Mouse (Mus musculus) MEL (cell line): ENCODE results near the gene Slc9a4. TPM values are rescaled to one million over a fixed set of nuclear protein-coding genes. Genes with fewer than 3 reads are reported as not detected.

Experiments used
- DNase-seq: peaks from one replicate; pipeline ENCODE4 v3.0.0; 2011; ENCODE audit warnings: low read depth, low spot score
- H3K27ac ChIP-seq: 2 replicates; pipeline ENCODE4 v1.5.1; 2012; ENCODE audit warnings: low read depth, mild to moderate bottlenecking, control low read depth, low read length, moderate library complexity; ENCODE audit not compliant: control insufficient read depth
- H3K27me3 ChIP-seq, 2 experiments: fragments of 150-350 bp in 1 of 2; sonication (generic) in 1 of 2; 2 replicates each; pipeline ENCODE4 v1.6.1; 2012; ENCODE audit warnings: low read length in 2 of 2, mild to moderate bottlenecking in 2 of 2, improper control_type of control experiment in 1 of 2, moderate library complexity in 1 of 2; ENCODE audit not compliant: insufficient read depth in 2 of 2, control insufficient read depth in 1 of 2
- H3K36me3 ChIP-seq, 2 experiments: 2 replicates each; pipeline ENCODE4 v1.6.1; 2012 to 2014; ENCODE audit warnings: low read length in 2 of 2, improper control_type of control experiment in 1 of 2, inconsistent platforms in 1 of 2, mild to moderate bottlenecking in 1 of 2; ENCODE audit not compliant: insufficient read depth in 2 of 2, control insufficient read depth in 1 of 2
- H3K4me1 ChIP-seq, 2 experiments: fragments of 150-350 bp in 1 of 2; sonication (generic) in 1 of 2; 2 replicates each; pipeline ENCODE4 v1.6.1; 2012; ENCODE audit warnings: low read length in 2 of 2, improper control_type of control experiment in 1 of 2, mild to moderate bottlenecking in 1 of 2; ENCODE audit not compliant: insufficient read depth in 2 of 2, control insufficient read depth in 1 of 2
- H3K4me3 ChIP-seq, 2 experiments: fragments of 150-350 bp in 1 of 2; sonication (generic) in 1 of 2; 2 replicates each; pipeline ENCODE4 v1.5.1; 2012; ENCODE audit warnings: low read depth in 2 of 2, low read length in 2 of 2, mild to moderate bottlenecking in 2 of 2, moderate library complexity in 2 of 2, control low read depth in 1 of 2, improper control_type of control experiment in 1 of 2; ENCODE audit not compliant: control insufficient read depth in 1 of 2, insufficient read depth in 1 of 2
- H3K79me2 ChIP-seq: 2 replicates; pipeline ENCODE4 v1.6.1; 2012; ENCODE audit warnings: mild to moderate bottlenecking, low read length, moderate library complexity; ENCODE audit not compliant: control insufficient read depth, poor library complexity, insufficient read depth
- H3K9ac ChIP-seq: 2 replicates; pipeline ENCODE4 v1.6.1; 2012; ENCODE audit warnings: low read depth, mild to moderate bottlenecking, control low read depth, low read length, moderate library complexity; ENCODE audit not compliant: control insufficient read depth, poor library complexity, severe bottlenecking
- H3K9me3 ChIP-seq: fragments of 150-350 bp; sonication (generic); replicated peaks from 2 replicates; pipeline ENCODE4 v1.6.1; 2012; ENCODE audit warnings: mild to moderate bottlenecking, low read length, improper control_type of control experiment, moderate library complexity; ENCODE audit not compliant: insufficient read depth
- BHLHE40 ChIP-seq: IDR thresholded peaks from 2 replicates; pipeline ENCODE4 v1.6.1; 2012; ENCODE audit warnings: low read depth, mild to moderate bottlenecking, inconsistent platforms, low read length, improper control_type of control experiment, borderline replicate concordance
- CTCF ChIP-seq, 3 experiments: IDR thresholded peaks in 2 of 3; conservative IDR thresholded peaks in 1 of 3; 2 replicates each; pipeline ENCODE4 v1.5.1; 2011 to 2012; ENCODE audit warnings: low read length in 3 of 3, low read depth in 2 of 3, mild to moderate bottlenecking in 2 of 3, improper control_type of control experiment in 1 of 3, inconsistent platforms in 1 of 3, mixed read lengths in 1 of 3, moderate library complexity in 1 of 3; ENCODE audit not compliant: control insufficient read depth in 1 of 3, insufficient read depth in 1 of 3, poor library complexity in 1 of 3, severe bottlenecking in 1 of 3
- E2F4 ChIP-seq: IDR thresholded peaks from 2 replicates; pipeline ENCODE4 v1.6.1; 2011; ENCODE audit warnings: low read depth, low read length, improper control_type of control experiment, borderline replicate concordance
- EP300 ChIP-seq, 2 experiments: IDR thresholded peaks; 2 replicates each; pipeline ENCODE4 v1.6.1; 2011; ENCODE audit warnings: improper control_type of control experiment in 2 of 2, low read length in 2 of 2, low read depth in 1 of 2, mild to moderate bottlenecking in 1 of 2
- ETS1 ChIP-seq: IDR thresholded peaks from 2 replicates; pipeline ENCODE4 v1.6.1; 2012; ENCODE audit warnings: low read depth, mild to moderate bottlenecking, inconsistent platforms, low read length, improper control_type of control experiment, moderate library complexity
- GATA1 ChIP-seq: IDR thresholded peaks from 2 replicates; pipeline ENCODE4 v1.6.1; 2011; ENCODE audit warnings: low read depth, low read length, improper control_type of control experiment
- MAFK ChIP-seq: IDR thresholded peaks from 2 replicates; pipeline ENCODE4 v1.6.1; 2011; ENCODE audit warnings: low read depth, mild to moderate bottlenecking, low read length, improper control_type of control experiment, borderline replicate concordance
- MAX ChIP-seq: IDR thresholded peaks from 2 replicates; pipeline ENCODE4 v1.6.1; 2011; ENCODE audit warnings: low read length, improper control_type of control experiment
- MXI1 ChIP-seq: IDR thresholded peaks from 2 replicates; pipeline ENCODE4 v1.6.1; 2011; ENCODE audit warnings: mild to moderate bottlenecking, low read depth, low read length, improper control_type of control experiment
- MYB ChIP-seq: IDR thresholded peaks from 2 replicates; pipeline ENCODE4 v1.6.1; 2011; ENCODE audit warnings: mild to moderate bottlenecking, low read depth, low read length, improper control_type of control experiment
- MYC ChIP-seq: IDR thresholded peaks from 2 replicates; pipeline ENCODE4 v1.6.1; 2011; ENCODE audit warnings: low read depth, mild to moderate bottlenecking, low read length, improper control_type of control experiment, moderate library complexity
- NELFE ChIP-seq: IDR thresholded peaks from 2 replicates; pipeline ENCODE4 v1.6.1; 2011; ENCODE audit warnings: low read depth, low read length, improper control_type of control experiment
- NRF1 ChIP-seq: IDR thresholded peaks from 2 replicates; pipeline ENCODE4 v1.6.1; 2014; ENCODE audit warnings: low read depth, mild to moderate bottlenecking, inconsistent platforms, low read length, improper control_type of control experiment, moderate library complexity; ENCODE audit not compliant: poor library complexity, insufficient read depth, severe bottlenecking
- POLR2A ChIP-seq, 2 experiments: IDR thresholded peaks; 2 replicates each; pipeline ENCODE4 v1.6.1; 2011 to 2012; ENCODE audit warnings: low read length in 2 of 2, mild to moderate bottlenecking in 2 of 2, control low read depth in 1 of 2, improper control_type of control experiment in 1 of 2, low read depth in 1 of 2, moderate library complexity in 1 of 2; ENCODE audit not compliant: control insufficient read depth in 1 of 2, insufficient read depth in 1 of 2, poor library complexity in 1 of 2
- POLR2AphosphoS5 ChIP-seq: IDR thresholded peaks from 2 replicates; pipeline ENCODE4 v1.6.1; 2012; ENCODE audit warnings: low read depth, borderline replicate concordance, mild to moderate bottlenecking, inconsistent platforms, low read length, moderate library complexity, mixed read lengths
- RAD21 ChIP-seq: IDR thresholded peaks from 2 replicates; pipeline ENCODE4 v1.6.1; 2011; ENCODE audit warnings: mild to moderate bottlenecking, low read depth, low read length, improper control_type of control experiment
- RCOR1 ChIP-seq: IDR thresholded peaks from 2 replicates; pipeline ENCODE4 v1.6.1; 2012; ENCODE audit warnings: low read depth, mild to moderate bottlenecking, inconsistent platforms, low read length, improper control_type of control experiment
- SIN3A ChIP-seq: IDR thresholded peaks from 2 replicates; pipeline ENCODE4 v1.6.1; 2012; ENCODE audit warnings: low read length, improper control_type of control experiment, inconsistent platforms
- TAL1 ChIP-seq: IDR thresholded peaks from 2 replicates; pipeline ENCODE4 v1.6.1; 2012; ENCODE audit warnings: mild to moderate bottlenecking, inconsistent platforms, low read length, moderate library complexity, mixed read lengths
- TBP ChIP-seq: IDR thresholded peaks from 2 replicates; pipeline ENCODE4 v1.8.0; 2011; ENCODE audit warnings: low read depth, low read length, improper control_type of control experiment
- UBTF ChIP-seq: IDR thresholded peaks from 2 replicates; pipeline ENCODE4 v1.6.1; 2012; ENCODE audit warnings: low read depth, mild to moderate bottlenecking, inconsistent platforms, low read length, improper control_type of control experiment, moderate library complexity, borderline replicate concordance; ENCODE audit not compliant: insufficient read depth
- ZKSCAN1 ChIP-seq: IDR thresholded peaks from 2 replicates; pipeline ENCODE4 v1.6.1; 2012; ENCODE audit warnings: low read depth, mild to moderate bottlenecking, inconsistent platforms, low read length, improper control_type of control experiment, moderate library complexity
- ZMIZ1 ChIP-seq: IDR thresholded peaks from 2 replicates; pipeline ENCODE4 v1.6.1; 2012; ENCODE audit warnings: low read depth, mild to moderate bottlenecking, inconsistent platforms, low read length, improper control_type of control experiment, moderate library complexity
- polyA plus RNA-seq, 2 experiments: library from polyadenylated mRNA; stranded (reverse) in 1 of 2; unstranded in 1 of 2; fragments of >175 nt in 1 of 2; fragments of >200 nt in 1 of 2; gene quantifications; 2 replicates each; pipeline versions ENCODE4 v1.2.1 to v1.2.4; 2012; ENCODE audit warnings: low replicate concordance in 2 of 2, low read depth in 1 of 2; ENCODE audit not compliant: insufficient read length in 2 of 2, insufficient read depth in 1 of 2, missing spikeins in 1 of 2
- total RNA-seq: library from RNA; depleted of rRNA; stranded (reverse); fragments of 300-350 nt; gene quantifications from 2 replicates; pipeline ENCODE4 v1.2.3, GENCODE M21; 2012

Gene Slc9a4
- total and polyA plus RNA-seq, 3 experiments = not detected

DNA sequence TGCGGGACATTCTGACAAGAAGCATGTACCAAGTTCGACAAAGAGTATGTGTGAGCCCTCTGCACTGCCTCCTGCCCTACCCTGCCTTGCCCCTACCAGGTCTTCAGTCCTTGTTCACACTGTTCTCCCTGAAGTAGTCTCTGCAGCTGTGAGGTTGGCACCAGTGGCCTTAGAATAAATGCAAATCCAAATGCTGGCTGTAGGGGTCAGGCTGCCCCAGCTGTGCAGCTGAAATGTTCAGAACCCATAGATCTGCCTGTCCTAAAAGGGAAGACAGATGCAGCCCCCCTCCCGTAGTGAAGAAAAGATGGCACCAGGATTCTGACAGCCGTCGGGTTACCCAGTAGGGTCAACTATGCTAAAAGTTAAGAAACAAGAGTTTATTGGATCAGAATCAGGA lies 39.2 kb downstream of the Slc9a4 start:
- Histone ChIP-seq H3K36me3 (no peaks in the 10 kb centered on the region), H3K4me3 (no peak overlapping the region), H3K4me1 (no peaks in the 10 kb centered on the region), H3K9ac (no peak overlapping the region), H3K27ac (no peak overlapping the region), H3K9me3 (no peaks in the 10 kb centered on the region), H3K27me3 (no peaks in the 10 kb centered on the region), H3K79me2 (no peaks in the 10 kb centered on the region)
- TF ChIP-seq MYC (no peak), SIN3A (no peak), MYB (no peak), E2F4 (no peak), NRF1 (no peak), CTCF (IDR thresholded peaks at IDR 0.05 in 2 of 3, conservative IDR thresholded peaks at IDR 0.05 in 1 of 3; ENCODE audit: control insufficient read depth in 1 of 3, insufficient read depth in 1 of 3, low read depth in 2 of 3, low read length in 3 of 3, poor library complexity in 1 of 3, severe bottlenecking in 1 of 3) (0 out of 6 replicates have a peak, but pooled peaks of 1 of the 3 experiments have one; percentile 4), ZKSCAN1 (no peak)
- DNase-seq = no peak

DNA sequence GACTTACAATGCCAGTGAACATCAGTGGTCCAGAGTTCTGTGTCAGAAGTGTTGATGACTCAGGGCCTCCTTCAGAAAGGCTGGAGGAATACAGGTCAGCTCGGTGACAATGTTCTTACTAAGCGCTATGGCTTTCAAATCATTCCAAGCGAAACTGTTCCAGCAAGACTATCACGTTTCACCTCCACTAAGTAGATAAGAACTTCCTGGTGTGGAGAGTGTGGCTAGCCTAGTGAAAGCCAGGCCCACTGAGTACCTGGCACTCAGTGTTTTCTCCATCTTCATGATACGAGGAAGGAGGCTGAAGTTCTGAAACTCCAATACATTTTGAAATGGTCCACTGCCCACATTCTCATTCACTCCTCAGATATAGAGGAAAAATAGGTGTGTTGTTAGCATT lies 40.0 kb downstream of the Slc9a4 start:
- Histone ChIP-seq H3K36me3 (no peaks in the 10 kb centered on the region), H3K9me3 (no peaks in the 10 kb centered on the region), H3K4me1 (no peaks in the 10 kb centered on the region), H3K27ac (no peak overlapping the region), H3K4me3 (no peak overlapping the region), H3K9ac (no peak overlapping the region), H3K79me2 (no peaks in the 10 kb centered on the region), H3K27me3 (no peaks in the 10 kb centered on the region)
- DNase-seq = no peak
- TF ChIP-seq MAX (no peak), ZKSCAN1 (no peak), TAL1 (no peak)

DNA sequence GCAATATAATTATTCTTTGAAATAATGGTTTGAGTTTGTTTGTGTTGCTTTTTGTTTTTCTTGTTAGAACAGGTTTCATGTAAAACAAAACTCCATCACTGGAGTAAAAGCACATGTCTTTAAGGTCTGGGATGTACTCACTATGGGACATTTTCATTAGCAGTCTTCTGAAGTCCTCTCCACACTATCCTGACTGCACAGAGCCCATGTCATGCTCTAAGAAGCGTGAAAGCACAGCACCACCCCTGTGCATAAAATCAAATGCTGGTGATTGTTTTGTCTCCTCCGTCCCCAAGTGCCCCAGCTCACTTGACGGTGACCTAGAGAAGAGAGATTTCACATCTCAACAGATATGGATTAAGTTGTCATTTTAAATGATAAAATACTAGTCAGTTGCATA lies 45.1 kb downstream of the Slc9a4 start:
- Histone ChIP-seq H3K4me3 (no peak overlapping the region), H3K4me1 (no peaks in the 10 kb centered on the region), H3K27me3 (no peaks in the 10 kb centered on the region), H3K79me2 (no peaks in the 10 kb centered on the region), H3K9ac (no peak overlapping the region), H3K9me3 (no peaks in the 10 kb centered on the region), H3K27ac (no peak overlapping the region), H3K36me3 (no peaks in the 10 kb centered on the region)
- no peak for DNase-seq
- TF ChIP-seq TBP = no peak
- no peak for TF ChIP-seq RAD21
- TF ChIP-seq RCOR1 = no peak
- no peak for TF ChIP-seq MAFK
- TF ChIP-seq NELFE = no peak
- TF ChIP-seq NRF1 = no peak
- no peak for TF ChIP-seq POLR2AphosphoS5
- TF ChIP-seq E2F4 = no peak
- TF ChIP-seq GATA1 = no peak
- no peak for TF ChIP-seq MAX
- no peak for TF ChIP-seq MXI1
- no peak for TF ChIP-seq ZKSCAN1
- no peak for TF ChIP-seq ZMIZ1
- TF ChIP-seq SIN3A = no peak
- no peak for TF ChIP-seq ETS1
- no peak for TF ChIP-seq UBTF
- TF ChIP-seq BHLHE40 = no peak
- no peak for TF ChIP-seq POLR2A (IDR thresholded peaks at IDR 0.05; ENCODE audit: control insufficient read depth in 1 of 2, insufficient read depth in 1 of 2, low read depth in 1 of 2, low read length in 2 of 2, poor library complexity in 1 of 2)
- no peak for TF ChIP-seq EP300 (IDR thresholded peaks at IDR 0.05; ENCODE audit: low read depth in 1 of 2, low read length in 2 of 2)
- TF ChIP-seq TAL1 = no peak
